Mouse (Mus musculus): ENCODE measurements around the gene Vamp2. TPM values are rescaled to one million over a fixed set of nuclear protein-coding genes. Genes with fewer than 3 reads are reported as not detected.

Gene Vamp2
- polyA plus RNA-seq, 1 experiment from 2014 or later, result 82.2 TPM

DNA sequence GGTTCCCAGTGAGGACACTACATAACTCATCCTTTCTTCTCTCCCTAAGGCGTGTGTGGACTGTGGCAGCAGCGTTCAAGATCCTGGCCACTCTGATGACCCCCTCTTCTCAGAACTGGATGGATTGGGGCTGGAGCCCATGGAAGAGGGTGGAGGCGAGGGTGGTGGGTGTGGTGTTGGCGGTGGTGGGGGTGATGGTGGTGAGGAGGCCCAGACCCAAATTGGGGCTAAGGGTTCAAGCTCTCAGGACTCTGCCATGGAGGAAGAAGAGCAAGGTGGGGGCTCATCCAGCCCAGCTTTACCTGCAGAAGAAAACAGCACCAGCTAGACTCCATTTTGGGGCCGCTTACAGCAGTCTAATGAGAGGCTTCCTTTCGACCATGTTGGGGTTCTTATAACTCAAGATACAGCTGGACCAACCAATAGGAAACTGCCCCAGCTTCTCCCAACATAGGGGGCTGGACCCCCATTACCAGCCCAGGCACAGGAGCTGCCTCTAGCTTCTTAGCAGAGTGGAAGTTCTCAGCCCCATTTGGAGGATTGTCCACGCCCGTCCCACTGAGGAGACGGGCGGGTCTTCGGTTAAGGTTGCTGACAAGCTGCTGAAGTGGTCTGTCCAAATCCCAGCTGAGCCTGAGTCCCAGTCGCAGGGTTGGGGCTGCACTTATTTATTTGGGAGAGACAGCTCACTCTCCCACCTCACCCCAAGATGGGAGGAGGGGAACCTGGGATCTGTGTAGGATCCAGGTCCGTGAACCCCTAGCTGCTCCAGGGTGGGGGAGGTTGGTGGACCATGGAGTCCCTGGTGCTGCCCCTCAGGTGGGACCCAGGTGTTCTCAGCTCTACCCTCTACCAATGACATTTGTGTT lies 21.0 kb downstream of the Vamp2 start:
- 81% methylated on average over 13 of the region's 13 CpGs for WGBS
- no peak overlapping the region for H3K4me2 ChIP-seq
- H3K36me3 ChIP-seq, result peaks cover 54% of the 10 kb centered on the region
- no peak overlapping the region for H3K9ac ChIP-seq
- H3K27me3 ChIP-seq, result no peaks in the 10 kb centered on the region
- no peak for ATAC-seq (replicated peaks; ENCODE audit: insufficient number of reproducible peaks, insufficient read depth, low FRiP score, low read depth)
- H3K27ac ChIP-seq, result no peak overlapping the region
- no peaks in the 10 kb centered on the region for H3K9me3 ChIP-seq (replicated peaks)
- no peak overlapping the region for H3K4me3 ChIP-seq
- H3K4me1 ChIP-seq (replicated peaks), result peaks cover 30% of the 10 kb centered on the region

DNA sequence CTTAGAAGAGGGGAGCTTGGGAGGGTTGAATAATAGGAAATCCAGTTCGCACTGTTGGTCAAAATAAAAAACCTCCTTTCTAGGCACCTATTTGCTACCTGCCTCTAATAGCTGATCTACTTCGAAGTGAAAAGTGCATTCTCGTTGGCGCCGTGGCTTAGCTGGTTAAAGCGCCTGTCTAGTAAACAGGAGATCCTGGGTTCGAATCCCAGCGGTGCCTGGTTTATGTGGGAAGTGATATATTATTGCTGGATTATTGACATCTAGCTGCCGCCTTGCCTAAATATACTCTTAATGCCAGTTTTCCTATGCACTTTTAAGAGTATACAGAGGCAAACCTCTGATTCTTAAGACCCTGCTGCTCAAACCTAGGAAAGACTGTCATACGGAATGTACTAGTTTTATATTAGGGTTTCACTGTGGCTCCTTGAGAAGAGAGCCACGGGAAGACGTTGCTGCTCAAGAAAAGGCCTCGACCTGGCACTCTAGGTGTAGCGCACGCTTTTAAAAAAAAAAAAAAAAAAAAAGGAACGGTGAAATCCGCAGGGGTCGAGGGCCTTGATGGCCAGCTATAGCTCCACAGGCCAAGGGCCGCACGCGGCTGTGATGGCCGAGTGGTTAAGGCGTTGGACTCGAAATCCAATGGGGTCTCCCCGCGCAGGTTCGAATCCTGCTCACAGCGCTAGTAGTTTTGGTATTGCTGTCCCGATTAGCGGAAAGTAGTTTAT lies 22.2 kb downstream of the Vamp2 start:
- peaks cover 30% of the 10 kb centered on the region for H3K4me1 ChIP-seq (replicated peaks)
- ATAC-seq (replicated peaks; ENCODE audit: insufficient number of reproducible peaks, insufficient read depth, low FRiP score, low read depth), result 0 out of 2 replicates have a peak, but pooled peaks have one; percentile 33
- peak overlapping the region; percentile 68 for H3K4me2 ChIP-seq
- H3K9me3 ChIP-seq (replicated peaks), result no peaks in the 10 kb centered on the region
- peak overlapping the region; percentile 52 for H3K9ac ChIP-seq
- peak overlapping the region; percentile 58 for H3K4me3 ChIP-seq
- peaks cover 42% of the 10 kb centered on the region for H3K36me3 ChIP-seq
- no peaks in the 10 kb centered on the region for H3K27me3 ChIP-seq
- peak overlapping the region; percentile 74 for H3K27ac ChIP-seq
- 2% methylated on average over 30 of the region's 30 CpGs for WGBS

DNA sequence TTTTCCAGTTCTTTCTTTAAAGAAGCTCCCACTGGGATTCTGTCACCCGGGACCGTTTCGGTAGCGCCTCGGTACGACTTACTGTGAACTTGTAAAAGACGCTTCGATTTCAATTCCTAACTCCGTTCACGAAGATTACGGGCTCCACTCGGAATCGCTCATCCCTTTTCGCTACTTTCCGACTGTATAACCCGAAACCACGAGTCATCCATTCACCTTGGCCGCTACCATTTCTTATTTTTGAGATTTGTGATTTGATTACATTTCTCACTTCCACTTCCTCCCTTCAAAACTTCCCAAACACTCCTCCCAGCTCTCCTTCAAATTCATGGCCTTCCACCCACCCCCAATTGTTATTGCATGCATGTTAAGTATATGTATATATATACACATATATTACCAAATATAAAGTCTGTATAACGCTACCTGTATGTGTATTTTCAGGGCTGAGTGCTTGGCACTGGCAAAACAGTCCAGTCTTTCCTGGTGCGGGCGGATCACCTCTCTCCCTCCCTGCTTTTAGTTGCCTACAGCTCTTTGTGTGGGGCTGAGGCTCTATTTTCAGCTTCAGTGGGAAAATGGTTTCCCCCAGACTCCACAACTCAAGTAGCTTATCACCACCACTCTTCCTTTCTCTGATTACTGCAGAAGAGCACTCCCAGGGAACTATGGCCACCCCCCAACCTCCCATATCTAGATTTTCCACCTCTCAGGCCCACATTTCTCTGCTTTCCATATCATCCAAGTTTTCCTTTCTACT lies 22.9 kb downstream of the Vamp2 start:
- Histone ChIP-seq H3K27me3 (no peaks in the 10 kb centered on the region), H3K27ac (peak overlapping the region; percentile 74), H3K9me3 (replicated peaks) (no peaks in the 10 kb centered on the region), H3K4me2 (peak overlapping the region; percentile 68), H3K4me3 (peak overlapping the region; percentile 58), H3K36me3 (peaks cover 34% of the 10 kb centered on the region), H3K4me1 (replicated peaks) (peaks cover 30% of the 10 kb centered on the region), H3K9ac (peak overlapping the region; percentile 52)
- peak; percentile 16; the same call in 1 of the 2 replicates for ATAC-seq (replicated peaks; ENCODE audit: insufficient number of reproducible peaks, insufficient read depth, low FRiP score, low read depth)
- WGBS, result 3% methylated on average over 21 of the region's 21 CpGs

DNA sequence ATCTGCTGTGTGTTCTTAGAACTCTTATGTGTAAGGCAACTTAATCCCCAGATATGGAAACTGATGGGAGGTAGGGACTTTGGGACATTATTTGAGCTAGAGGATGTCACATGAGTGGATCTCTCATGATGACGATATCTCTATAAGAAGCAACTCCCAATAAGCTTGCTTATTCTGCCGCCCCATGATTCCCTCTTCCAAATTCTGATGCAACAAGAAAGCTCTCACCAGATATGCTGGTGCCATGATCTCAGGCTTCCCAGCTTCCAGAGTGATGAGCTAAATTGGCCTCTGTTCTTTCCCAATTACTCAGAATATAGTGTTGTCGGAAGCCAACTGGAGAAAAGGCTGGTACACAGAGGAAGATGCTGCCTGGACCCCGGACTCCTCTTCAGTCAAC lies 23.6 kb downstream of the Vamp2 start:
- H3K4me3 ChIP-seq, result peak overlapping the region; percentile 58; the same call in 1 of the 2 replicates
- 47% methylated on average over 4 of the region's 4 CpGs for WGBS
- H3K27me3 ChIP-seq, result no peaks in the 10 kb centered on the region
- peak overlapping the region; percentile 68; the same call in 1 of the 2 replicates for H3K4me2 ChIP-seq
- no peaks in the 10 kb centered on the region for H3K9me3 ChIP-seq (replicated peaks)
- H3K27ac ChIP-seq, result peak overlapping the region; percentile 74
- no peak overlapping the region for H3K9ac ChIP-seq
- peaks cover 28% of the 10 kb centered on the region for H3K36me3 ChIP-seq
- H3K4me1 ChIP-seq (replicated peaks), result peaks cover 30% of the 10 kb centered on the region
- no peak for ATAC-seq (replicated peaks; ENCODE audit: insufficient number of reproducible peaks, insufficient read depth, low FRiP score, low read depth)

DNA sequence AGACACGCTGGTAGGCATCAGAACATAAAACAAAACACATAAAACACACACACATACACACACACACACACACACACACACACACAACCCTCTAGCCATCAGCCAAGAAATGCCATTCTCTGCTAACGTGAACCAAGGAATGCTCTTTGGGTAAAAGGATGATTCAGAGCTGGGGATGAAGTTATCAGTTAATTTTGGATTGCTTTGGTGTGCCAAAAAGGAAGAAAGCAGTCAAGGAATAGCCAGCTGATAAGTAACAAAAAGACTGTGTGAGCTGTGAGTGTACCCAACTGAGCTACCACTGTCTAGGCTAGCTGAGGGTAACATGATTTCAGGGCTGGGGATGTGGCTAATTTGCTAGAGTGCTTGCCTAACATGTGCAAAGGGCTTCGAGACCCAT lies 25.7 kb downstream of the Vamp2 start:
- Histone ChIP-seq H3K4me3 (no peak overlapping the region), H3K4me1 (replicated peaks) (peaks cover 39% of the 10 kb centered on the region), H3K9me3 (replicated peaks) (no peaks in the 10 kb centered on the region), H3K4me2 (no peak overlapping the region), H3K27me3 (no peaks in the 10 kb centered on the region), H3K36me3 (peaks cover 6% of the 10 kb centered on the region), H3K9ac (no peak overlapping the region), H3K27ac (no peak overlapping the region)
- ATAC-seq (replicated peaks; ENCODE audit: insufficient number of reproducible peaks, insufficient read depth, low FRiP score, low read depth), result no peak
- WGBS, result 59% methylated on average over 3 of the region's 3 CpGs

DNA sequence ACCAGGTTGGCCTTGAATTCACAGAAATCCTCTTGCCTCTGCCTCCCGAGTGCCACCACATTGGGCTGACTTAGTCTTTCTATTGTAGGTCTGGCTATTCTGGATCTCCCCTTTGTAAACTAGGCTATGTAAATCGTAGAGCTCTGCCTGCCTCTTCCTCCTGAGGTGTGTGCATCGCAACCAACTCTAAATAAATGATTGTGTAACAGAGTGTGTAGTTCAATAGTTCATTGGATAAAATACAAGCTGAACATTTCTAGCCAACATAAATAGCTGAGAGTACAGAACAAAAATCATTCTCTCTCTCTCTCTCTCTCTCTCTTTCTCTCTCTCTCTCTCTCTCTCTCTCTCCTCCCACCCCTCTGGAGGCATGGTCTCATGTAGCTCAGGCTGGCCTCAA lies 26.3 kb downstream of the Vamp2 start:
- Histone ChIP-seq H3K36me3 (peaks cover under 1% of the 10 kb centered on the region; the same call in 1 of the 2 replicates), H3K27me3 (no peaks in the 10 kb centered on the region), H3K9ac (no peak overlapping the region), H3K4me3 (no peak overlapping the region), H3K9me3 (replicated peaks) (no peaks in the 10 kb centered on the region), H3K27ac (no peak overlapping the region), H3K4me2 (no peak overlapping the region), H3K4me1 (replicated peaks) (peaks cover 39% of the 10 kb centered on the region)
- 86% methylated on average over 3 of the region's 3 CpGs for WGBS
- no peak for ATAC-seq (replicated peaks; ENCODE audit: insufficient number of reproducible peaks, insufficient read depth, low FRiP score, low read depth)

DNA sequence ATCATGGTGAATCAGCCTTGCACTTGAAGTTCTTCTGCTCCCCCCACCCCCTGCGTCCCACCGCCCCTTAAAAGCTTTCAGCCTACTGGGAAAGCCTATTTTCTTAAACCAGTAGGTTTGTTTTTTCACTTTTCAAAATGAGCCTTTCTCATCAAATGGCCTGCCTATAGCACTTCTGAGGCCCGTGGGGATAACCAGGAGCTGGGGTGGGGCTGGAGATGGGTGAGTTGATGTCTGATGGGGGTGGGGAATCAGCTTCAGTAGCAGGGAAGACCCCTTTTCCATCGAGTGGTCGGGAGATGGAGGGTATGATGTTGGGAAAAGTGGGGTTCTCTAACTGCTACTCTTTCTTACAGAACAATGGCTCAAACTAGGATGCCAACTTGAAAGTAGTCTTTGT lies 28.6 kb downstream of the Vamp2 start:
- H3K9ac ChIP-seq, result no peak overlapping the region
- ATAC-seq (replicated peaks; ENCODE audit: insufficient number of reproducible peaks, insufficient read depth, low FRiP score, low read depth), result no peak
- no peaks in the 10 kb centered on the region for H3K36me3 ChIP-seq
- WGBS, result 55% methylated on average over 5 of the region's 5 CpGs
- H3K9me3 ChIP-seq (replicated peaks), result no peaks in the 10 kb centered on the region
- H3K4me1 ChIP-seq (replicated peaks), result peaks cover 42% of the 10 kb centered on the region
- H3K4me3 ChIP-seq, result peak overlapping the region; percentile 66
- H3K27me3 ChIP-seq, result no peaks in the 10 kb centered on the region
- no peak overlapping the region for H3K27ac ChIP-seq
- peak overlapping the region; percentile 87 for H3K4me2 ChIP-seq

DNA sequence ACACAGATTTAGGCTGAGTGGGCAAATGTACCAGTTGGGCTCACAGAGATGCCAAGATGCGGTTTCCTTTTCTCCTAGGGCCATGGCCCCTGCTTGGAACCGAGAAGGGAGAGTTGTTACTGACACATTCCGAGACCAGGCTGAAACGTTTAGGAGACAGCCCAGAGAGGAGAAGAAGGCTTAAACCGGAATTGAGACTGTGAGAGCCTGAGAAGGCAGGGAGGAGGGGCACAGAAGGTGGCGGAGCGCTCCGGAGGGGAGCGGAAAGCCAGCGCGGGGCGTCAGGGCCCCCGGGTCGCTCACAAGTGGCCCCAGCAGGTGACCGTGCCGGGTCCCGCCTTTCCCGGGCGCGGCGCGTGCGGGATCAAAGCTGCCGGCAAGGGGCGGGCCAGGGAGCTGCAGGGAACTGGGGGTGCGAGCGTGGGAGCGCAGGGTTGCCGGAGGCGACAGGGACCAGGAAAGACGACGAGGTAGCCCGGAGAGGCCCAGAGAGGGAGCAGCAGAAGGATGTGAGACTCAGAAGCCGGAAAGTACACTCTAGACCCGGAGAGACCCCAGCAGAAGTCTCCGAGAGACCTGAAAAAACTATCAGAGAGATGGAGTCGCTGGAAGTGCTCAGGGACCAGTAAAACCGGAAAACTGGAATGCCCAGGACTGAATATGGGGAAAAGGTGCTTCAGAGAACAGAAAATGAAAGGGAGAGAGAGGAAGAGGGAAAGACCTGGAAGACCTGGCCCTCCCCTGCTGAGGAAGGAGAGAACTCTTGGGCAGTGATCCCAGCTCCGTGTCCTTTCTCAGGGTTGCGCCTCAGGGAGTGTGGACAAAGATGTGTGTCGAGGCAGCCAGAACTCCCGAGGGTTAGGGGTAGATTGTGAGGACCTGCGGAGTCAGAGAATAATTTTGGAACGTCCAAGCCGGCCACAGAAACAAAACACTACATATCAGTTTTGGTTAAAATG lies 29.7 kb downstream of the Vamp2 start:
- peaks cover 36% of the 10 kb centered on the region for H3K4me1 ChIP-seq (replicated peaks)
- WGBS, result under 1% methylated on average over 45 of the region's 45 CpGs

DNA sequence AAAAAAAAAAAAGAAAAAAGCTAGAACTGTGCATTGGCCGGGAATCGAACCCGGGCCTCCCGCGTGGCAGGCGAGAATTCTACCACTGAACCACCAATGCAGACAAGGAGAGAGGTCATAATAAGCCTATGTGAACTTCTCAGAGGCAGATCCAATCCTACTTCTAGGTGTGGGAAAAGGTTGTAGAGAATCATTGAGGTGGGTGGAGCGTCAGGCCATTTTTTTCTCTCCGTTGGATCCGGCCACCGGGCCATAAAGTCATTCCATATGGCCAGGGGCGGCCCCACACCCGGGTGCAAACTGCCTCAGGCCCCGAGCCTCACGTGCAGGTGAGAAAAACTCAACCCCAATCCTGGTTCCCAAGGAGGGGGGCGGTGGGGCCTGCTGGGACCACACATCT lies 30.5 kb downstream of the Vamp2 start:
- H3K4me3 ChIP-seq, result peak overlapping the region; percentile 66
- no peaks in the 10 kb centered on the region for H3K36me3 ChIP-seq
- H3K9ac ChIP-seq, result no peak overlapping the region
- peak overlapping the region; percentile 87 for H3K4me2 ChIP-seq
- H3K9me3 ChIP-seq (replicated peaks), result no peaks in the 10 kb centered on the region
- H3K27me3 ChIP-seq, result no peaks in the 10 kb centered on the region
- peak overlapping the region; percentile 91 for H3K27ac ChIP-seq
- ATAC-seq (replicated peaks; ENCODE audit: insufficient number of reproducible peaks, insufficient read depth, low FRiP score, low read depth), result no peak
- WGBS, result under 1% methylated on average over 15 of the region's 15 CpGs
- H3K4me1 ChIP-seq (replicated peaks), result peaks cover 39% of the 10 kb centered on the region

More for the DNA sequence above, 29.7 kb downstream of the Vamp2 start:
- H3K27me3 ChIP-seq, result no peaks in the 10 kb centered on the region
- peak overlapping the region; percentile 91 for H3K27ac ChIP-seq
- H3K4me3 ChIP-seq, result peak overlapping the region; percentile 66
- peak overlapping the region; percentile 76 for H3K9ac ChIP-seq
- H3K9me3 ChIP-seq (replicated peaks), result no peaks in the 10 kb centered on the region
- no peaks in the 10 kb centered on the region for H3K36me3 ChIP-seq
- H3K4me2 ChIP-seq, result peak overlapping the region; percentile 87
- no peak for ATAC-seq (replicated peaks; ENCODE audit: insufficient number of reproducible peaks, insufficient read depth, low FRiP score, low read depth)

DNA sequence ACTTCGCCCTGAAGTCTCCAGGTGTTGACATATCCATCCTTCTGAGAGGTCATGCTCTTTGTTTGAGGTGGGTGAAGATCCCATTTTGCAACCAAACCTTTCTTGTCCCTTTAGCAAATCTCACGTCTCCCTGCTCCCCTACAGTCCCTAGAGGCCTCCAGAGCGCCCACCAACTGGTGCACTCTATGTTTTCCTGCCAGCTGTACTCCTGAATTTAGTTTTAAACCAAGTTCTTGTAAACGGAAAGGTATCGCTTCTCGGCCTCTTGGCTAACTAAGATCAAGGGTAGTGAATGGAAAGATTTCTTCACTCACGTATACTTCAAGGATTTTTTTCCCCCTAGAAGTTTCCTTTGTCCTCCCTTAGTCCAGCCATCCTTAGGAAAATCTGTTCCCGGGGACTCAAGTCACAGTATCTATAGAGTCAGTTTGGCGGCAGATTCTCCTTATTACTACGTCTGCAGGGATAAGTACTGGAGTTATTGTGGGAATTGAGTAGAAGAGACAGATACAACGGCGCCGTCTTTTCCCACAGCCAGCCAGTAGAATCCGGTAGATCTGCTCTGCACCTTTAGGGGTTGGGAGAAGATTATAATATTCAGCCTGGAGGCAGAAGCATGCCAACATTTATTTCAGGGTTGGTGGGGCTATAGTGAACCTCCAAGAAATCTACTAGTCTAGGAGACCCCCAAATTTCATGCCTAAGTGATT lies 31.3 kb downstream of the Vamp2 start:
- Histone ChIP-seq H3K4me3 (peak overlapping the region; percentile 66), H3K27me3 (no peaks in the 10 kb centered on the region), H3K9ac (no peak overlapping the region), H3K9me3 (replicated peaks) (no peaks in the 10 kb centered on the region), H3K4me2 (peak overlapping the region; percentile 87), H3K4me1 (replicated peaks) (peaks cover 39% of the 10 kb centered on the region), H3K36me3 (no peaks in the 10 kb centered on the region), H3K27ac (no peak overlapping the region)
- ATAC-seq (replicated peaks; ENCODE audit: insufficient number of reproducible peaks, insufficient read depth, low FRiP score, low read depth), result no peak
- WGBS, result 45% methylated on average over 14 of the region's 14 CpGs
